ENCODE assay signal across 8 mouse cellular contexts in the genomic region with DNA sequence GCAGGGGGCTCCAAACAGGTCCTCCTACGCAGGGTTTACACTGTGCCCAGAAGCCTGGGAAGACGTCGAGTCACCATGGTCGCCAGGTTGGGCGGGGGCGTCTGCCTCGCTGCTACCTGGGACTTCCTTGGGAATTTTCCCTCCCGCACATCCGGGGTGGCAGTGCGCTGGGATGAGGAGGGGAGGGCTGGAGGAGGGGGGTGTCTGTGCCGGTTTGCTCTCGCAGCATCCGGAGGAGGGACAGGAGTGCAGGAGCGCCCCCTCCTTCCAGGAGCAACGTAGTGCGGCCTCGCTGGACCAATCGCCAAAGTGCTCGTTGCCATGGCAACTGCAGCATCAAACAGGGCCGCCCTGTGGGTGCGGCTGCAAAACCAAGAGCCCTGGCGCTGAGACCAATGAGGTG.
DNase-seq lines count a peak whose midpoint lies in the region; ATAC-seq and TF ChIP-seq lines count a peak whose summit lies in the region.

No protein-coding gene starts in this region.

- DNase-seq in T-cell, adult 2 months (ENCODE audit: low spot score): peak; percentile 81
- DNase-seq in gastrocnemius, postnatal 10 days: peak; percentile 71
- peak; percentile 97 for DNase-seq in hindbrain, postnatal 0 days (ENCODE audit: low spot score)
- peak; percentile 93 for DNase-seq in left cerebral cortex, adult 11 months (ENCODE audit: low spot score)
- peak; percentile 71 for DNase-seq in lung, postnatal 36 days
- peak; percentile 68 for DNase-seq in retina, postnatal 7 days (ENCODE audit: low read depth, low spot score)
- peak; percentile 84 for DNase-seq in thymus, postnatal 4 days

- WGBS in hindbrain, postnatal 0 days: under 1% methylated on average over 22 of the region's 22 CpGs

- no peaks in the 10 kb centered on the region for H3K9me3 ChIP-seq in hindbrain, postnatal 0 days (ENCODE audit: low read length)

- H3K27me3 ChIP-seq in hindbrain, postnatal 0 days (ENCODE audit: insufficient read depth, low read length): no peaks in the 10 kb centered on the region

- H3K4me1 ChIP-seq in hindbrain, postnatal 0 days (ENCODE audit: insufficient read depth, low read length): peaks cover 51% of the 10 kb centered on the region

- peak; percentile 48 for ATAC-seq in common myeloid progenitor, adult 5-6 weeks (replicated peaks; ENCODE audit: low read depth, poor library complexity, severe bottlenecking)
- ATAC-seq in hindbrain, postnatal 0 days: peak; percentile 90

- peak overlapping the region; percentile 54 for H3K9ac ChIP-seq in hindbrain, postnatal 0 days (replicated peaks; ENCODE audit: low read length)

- peak overlapping the region; percentile 41 for H3K4me3 ChIP-seq in hindbrain, postnatal 0 days (ENCODE audit: low read length)

- peak; percentile 60 for TF ChIP-seq CTCF in hindbrain, postnatal 0 days (IDR thresholded peaks at IDR 0.05; ENCODE audit: low read depth)

- no peaks in the 10 kb centered on the region for H3K36me3 ChIP-seq in hindbrain, postnatal 0 days (ENCODE audit: insufficient read depth, low read length)

- peak overlapping the region; percentile 86 for H3K27ac ChIP-seq in hindbrain, postnatal 0 days

- H3K4me2 ChIP-seq in hindbrain, postnatal 0 days (ENCODE audit: low read depth, low read length): peak overlapping the region; percentile 60

Comparison
In these comparisons a context has a peak if more than half of its experiments do, and no peak if none do; other contexts are left out.
1. Peak in every context shown above with its lines: DNase-seq, ATAC-seq, H3K4me3 ChIP-seq and H3K27ac ChIP-seq.